Mouse (Mus musculus): Measurements from ENCODE around the gene Jag1. TPM values are rescaled to one million over a fixed set of nuclear protein-coding genes. Genes with fewer than 3 reads are reported as not detected.

Gene Jag1
- 51.2 and 53.0 TPM in 2 replicates for polyA plus RNA-seq (2016; fragmentation: Nextera tagmentation; extraction: Ambion mirVana)

DNA sequence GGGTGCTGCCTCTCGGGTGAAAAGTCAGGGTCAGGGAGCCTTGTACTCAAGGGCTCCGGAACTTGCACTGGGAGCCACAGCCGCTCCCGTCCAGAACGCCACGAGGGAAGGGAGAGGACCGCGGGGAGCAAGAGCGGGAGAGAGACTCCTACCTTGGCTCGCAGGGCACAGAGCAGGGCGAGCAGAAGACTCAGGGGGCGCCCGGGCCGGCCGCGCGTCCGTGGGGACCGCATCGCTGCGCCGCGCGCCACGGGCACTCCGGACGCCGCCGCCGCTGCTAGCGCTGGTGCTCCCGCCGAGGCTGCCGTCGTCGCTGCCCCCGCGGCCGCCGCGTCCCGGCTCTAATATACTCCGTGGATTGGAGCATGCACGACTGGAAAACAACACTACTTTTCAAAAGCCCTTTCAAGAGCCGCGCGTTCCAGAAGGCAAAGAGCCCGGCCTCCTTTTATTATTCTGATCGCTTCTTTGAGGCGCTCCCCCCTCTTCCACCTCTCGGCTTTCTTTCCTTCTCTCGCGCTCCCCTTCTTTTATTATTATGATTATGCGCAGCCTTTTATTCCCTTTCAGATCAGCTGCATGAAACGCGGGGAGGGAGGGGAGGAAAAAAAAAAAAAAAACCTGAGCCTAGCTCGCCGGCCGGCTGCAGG, at the start of gene Jag1:
TSS of gene Jag1 (minus strand) at position 620 of the 650 bp plus-strand sequence.
- WGBS: under 1% methylated on average over 59 of the region's 59 CpGs

DNA sequence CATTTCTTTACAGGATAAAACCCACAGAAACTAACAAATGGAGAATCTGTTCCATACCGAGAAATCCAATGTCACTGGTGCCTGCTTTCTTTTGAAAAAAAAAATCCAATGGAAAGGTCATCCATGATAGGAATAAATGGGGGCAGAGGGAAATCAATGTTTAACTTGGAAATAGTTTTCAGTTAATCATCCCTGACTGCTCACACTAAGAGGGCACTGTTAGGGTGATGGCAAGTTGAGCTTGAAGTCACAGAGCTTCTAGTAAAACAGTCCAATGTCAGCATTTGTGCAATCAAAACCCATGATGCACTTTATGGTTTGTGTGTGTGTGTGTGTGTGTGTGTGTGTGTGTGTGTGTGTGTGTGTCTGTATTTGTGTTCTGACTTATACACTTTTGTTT, 39.6 kb upstream of the Jag1 start:
- 77% methylated on average over 1 of the region's 1 CpGs for WGBS
- peaks cover 12% of the 10 kb centered on the region for H3K4me1 ChIP-seq
- no peak for ATAC-seq (ENCODE audit: low FRiP score, low read depth)
- no peaks in the 10 kb centered on the region for H3K36me3 ChIP-seq
- H3K27ac ChIP-seq (replicated peaks): no peak overlapping the region
- H3K4me3 ChIP-seq: no peak overlapping the region
- H3K9me3 ChIP-seq: no peaks in the 10 kb centered on the region
- H3K4me2 ChIP-seq (replicated peaks): no peak overlapping the region
- H3K27me3 ChIP-seq: 0 out of 2 replicates have a peak, but pooled peaks cover 3% of the 10 kb centered on the region
- no peak overlapping the region for H3K9ac ChIP-seq (replicated peaks)

More for the DNA sequence above, at the start of gene Jag1:
- no peaks in the 10 kb centered on the region for H3K36me3 ChIP-seq
- ATAC-seq (ENCODE audit: low FRiP score, low read depth): peak; percentile 67
- peak within 1 kb of the TSS; percentile 77 for H3K4me2 ChIP-seq (replicated peaks)
- peak within 1 kb of the TSS; percentile 70 for H3K9ac ChIP-seq (replicated peaks)
- peak within 1 kb of the TSS; percentile 92 for H3K27ac ChIP-seq (replicated peaks)
- peaks cover 54% of the 10 kb centered on the region for H3K4me1 ChIP-seq
- H3K9me3 ChIP-seq: no peaks in the 10 kb centered on the region
- peaks cover 15% of the 10 kb centered on the region for H3K27me3 ChIP-seq
- peak within 1 kb of the TSS; percentile 74 for H3K4me3 ChIP-seq

DNA sequence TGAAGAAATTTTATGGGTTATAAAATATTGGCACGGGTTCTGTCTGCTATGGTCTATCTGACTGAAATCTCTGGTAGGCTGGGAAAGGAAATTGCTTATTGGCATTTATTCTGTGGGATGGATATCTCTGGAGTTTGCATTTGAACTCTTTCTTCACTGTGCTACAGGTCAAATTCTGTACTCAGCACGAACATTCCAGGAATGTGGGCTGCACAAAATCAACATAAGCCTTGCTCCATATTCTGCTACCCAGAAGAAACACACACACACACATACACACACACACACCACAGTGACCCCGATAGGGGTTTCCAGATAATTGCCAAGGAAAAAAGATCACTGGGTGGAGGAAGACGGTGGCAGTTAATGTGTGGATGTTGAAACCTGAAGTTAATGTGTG, 37.4 kb upstream of the Jag1 start:
- no peaks in the 10 kb centered on the region for H3K9me3 ChIP-seq
- H3K9ac ChIP-seq (replicated peaks): no peak overlapping the region
- peaks cover 6% of the 10 kb centered on the region; the same call in 1 of the 2 replicates for H3K27me3 ChIP-seq
- H3K4me2 ChIP-seq (replicated peaks): no peak overlapping the region
- ATAC-seq (ENCODE audit: low FRiP score, low read depth): no peak
- H3K4me1 ChIP-seq: peaks cover 12% of the 10 kb centered on the region
- no peaks in the 10 kb centered on the region for H3K36me3 ChIP-seq
- no peak overlapping the region for H3K27ac ChIP-seq (replicated peaks)
- no peak overlapping the region for H3K4me3 ChIP-seq
- WGBS: 41% methylated on average over 4 of the region's 4 CpGs

DNA sequence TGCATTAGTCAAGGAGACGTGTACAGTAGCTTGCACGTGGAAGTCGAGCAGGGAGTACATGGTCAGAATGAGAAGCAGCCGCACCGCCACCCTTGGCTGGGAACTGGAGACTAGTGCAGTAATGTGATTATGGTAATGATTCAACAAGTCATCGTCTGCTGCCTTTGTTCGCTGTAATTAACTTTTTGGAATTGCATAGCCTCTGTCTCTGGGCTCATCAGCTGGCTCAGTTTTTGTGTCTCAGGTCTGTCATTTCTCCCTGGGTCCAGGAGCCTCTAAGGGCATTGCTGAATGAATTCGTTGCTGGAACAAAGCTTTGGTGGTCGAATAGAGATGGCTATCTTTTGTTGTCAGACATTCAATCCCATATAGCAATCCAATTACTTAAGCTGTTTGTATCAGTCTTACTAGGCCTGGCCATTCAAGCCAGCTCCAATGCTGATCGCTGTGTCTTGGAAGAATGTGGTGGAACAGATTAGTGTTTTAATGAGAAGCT, 36.8 kb upstream of the Jag1 start:
- H3K4me3 ChIP-seq: no peak overlapping the region
- peak; percentile 98 for ATAC-seq (ENCODE audit: low FRiP score, low read depth)
- peaks cover 12% of the 10 kb centered on the region for H3K4me1 ChIP-seq
- H3K36me3 ChIP-seq: no peaks in the 10 kb centered on the region
- 11% methylated on average over 10 of the region's 10 CpGs for WGBS
- 0 out of 2 replicates have a peak overlapping the region, but pooled peaks have one; percentile 13 for H3K4me2 ChIP-seq (replicated peaks)
- H3K9ac ChIP-seq (replicated peaks): no peak overlapping the region
- peaks cover 6% of the 10 kb centered on the region; the same call in 1 of the 2 replicates for H3K27me3 ChIP-seq
- H3K27ac ChIP-seq (replicated peaks): peak overlapping the region; percentile 36; the same call in 1 of the 2 replicates
- no peaks in the 10 kb centered on the region for H3K9me3 ChIP-seq

DNA sequence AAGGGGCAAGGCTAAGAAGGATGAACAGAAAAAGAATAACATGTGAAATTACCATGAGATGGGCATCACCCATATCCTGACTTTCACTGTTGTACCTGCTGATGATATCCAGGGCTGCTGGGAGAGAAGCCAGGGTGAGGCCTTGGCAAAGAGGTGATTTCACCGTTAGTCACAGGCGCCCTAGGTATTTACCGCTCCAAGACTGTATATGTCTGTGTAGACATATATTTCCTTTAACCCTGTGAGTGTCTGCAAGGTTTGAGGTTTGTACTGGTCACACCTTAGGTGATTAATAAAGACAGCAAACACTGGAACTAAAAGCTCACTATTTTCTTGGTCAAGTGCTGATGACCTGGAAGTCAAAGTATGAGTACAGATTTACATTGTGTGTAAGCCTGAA, 34.5 kb upstream of the Jag1 start:
- no peak overlapping the region for H3K4me3 ChIP-seq
- H3K9me3 ChIP-seq: no peaks in the 10 kb centered on the region
- H3K27me3 ChIP-seq: peaks cover 6% of the 10 kb centered on the region; the same call in 1 of the 2 replicates
- no peak overlapping the region for H3K27ac ChIP-seq (replicated peaks)
- no peaks in the 10 kb centered on the region for H3K36me3 ChIP-seq
- no peak for ATAC-seq (ENCODE audit: low FRiP score, low read depth)
- H3K4me1 ChIP-seq: peaks cover 12% of the 10 kb centered on the region
- H3K9ac ChIP-seq (replicated peaks): no peak overlapping the region
- WGBS: 98% methylated on average over 3 of the region's 3 CpGs
- no peak overlapping the region for H3K4me2 ChIP-seq (replicated peaks)

DNA sequence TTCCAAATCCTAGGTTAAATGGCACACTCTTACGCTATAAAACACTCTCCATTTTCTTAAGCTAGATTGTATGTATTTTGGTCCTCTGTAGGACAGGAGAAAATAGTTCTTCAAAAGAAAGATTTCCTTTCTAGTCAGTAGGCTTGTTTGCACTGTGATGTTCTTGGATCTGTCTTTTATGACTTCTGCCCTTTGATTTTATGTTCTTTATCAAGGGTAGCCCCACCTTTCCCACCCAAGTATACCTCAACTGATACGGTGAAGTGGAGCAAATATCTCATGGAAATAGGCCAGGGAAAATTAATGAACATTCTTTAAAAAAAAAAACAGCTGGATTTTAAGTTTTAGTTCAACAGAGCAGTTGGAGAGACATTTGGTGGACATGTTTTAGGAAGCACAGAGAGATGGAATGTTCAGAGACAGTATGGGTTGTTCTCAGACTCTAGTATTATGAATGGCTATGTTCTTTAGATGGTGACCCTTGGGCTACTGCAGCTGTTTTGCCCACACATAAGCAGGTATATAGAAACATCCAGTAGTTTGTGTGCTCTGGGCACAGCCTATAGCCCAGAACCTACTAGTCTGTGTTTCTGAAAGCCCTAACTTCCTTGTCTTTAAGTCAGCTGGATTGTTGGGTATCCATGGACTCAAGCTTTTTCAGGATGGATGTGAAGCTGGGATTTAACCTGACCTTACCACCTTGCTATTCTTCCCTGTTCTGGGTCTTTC, 30.7 kb upstream of the Jag1 start:
- H3K4me1 ChIP-seq: no peaks in the 10 kb centered on the region
- no peaks in the 10 kb centered on the region for H3K36me3 ChIP-seq
- ATAC-seq (ENCODE audit: low FRiP score, low read depth): no peak
- H3K4me2 ChIP-seq (replicated peaks): no peak overlapping the region
- no peaks in the 10 kb centered on the region for H3K9me3 ChIP-seq
- H3K27me3 ChIP-seq: peaks cover 6% of the 10 kb centered on the region; the same call in 1 of the 2 replicates
- no peak overlapping the region for H3K9ac ChIP-seq (replicated peaks)
- H3K4me3 ChIP-seq: no peak overlapping the region
- no peak overlapping the region for H3K27ac ChIP-seq (replicated peaks)
- 90% methylated on average over 2 of the region's 2 CpGs for WGBS

DNA sequence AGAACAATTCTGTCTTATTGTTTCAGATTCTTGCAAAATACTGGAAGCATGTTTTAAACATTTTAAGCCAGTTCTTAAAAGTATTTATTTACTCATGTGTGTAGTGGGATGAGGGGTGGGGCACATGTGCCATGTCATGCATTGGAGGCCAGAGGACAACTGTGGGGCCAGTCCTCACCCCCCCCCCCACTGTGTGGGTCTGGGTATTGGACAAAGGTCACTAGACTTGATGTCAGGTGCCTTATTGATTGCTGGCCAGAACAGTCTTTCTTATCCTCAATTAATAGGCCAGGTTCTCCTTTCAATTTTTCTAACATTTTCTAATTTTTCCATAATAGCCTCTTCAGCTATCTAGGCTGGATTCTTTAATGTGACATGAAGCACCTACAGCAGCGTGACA, 21.6 kb upstream of the Jag1 start:
- H3K9ac ChIP-seq (replicated peaks): no peak overlapping the region
- H3K4me1 ChIP-seq: no peaks in the 10 kb centered on the region
- no peaks in the 10 kb centered on the region for H3K27me3 ChIP-seq
- no peak for ATAC-seq (ENCODE audit: low FRiP score, low read depth)
- H3K4me2 ChIP-seq (replicated peaks): no peak overlapping the region
- no peak overlapping the region for H3K4me3 ChIP-seq
- 81% methylated on average over 1 of the region's 1 CpGs for WGBS
- H3K9me3 ChIP-seq: no peaks in the 10 kb centered on the region
- H3K27ac ChIP-seq (replicated peaks): no peak overlapping the region
- no peaks in the 10 kb centered on the region for H3K36me3 ChIP-seq

DNA sequence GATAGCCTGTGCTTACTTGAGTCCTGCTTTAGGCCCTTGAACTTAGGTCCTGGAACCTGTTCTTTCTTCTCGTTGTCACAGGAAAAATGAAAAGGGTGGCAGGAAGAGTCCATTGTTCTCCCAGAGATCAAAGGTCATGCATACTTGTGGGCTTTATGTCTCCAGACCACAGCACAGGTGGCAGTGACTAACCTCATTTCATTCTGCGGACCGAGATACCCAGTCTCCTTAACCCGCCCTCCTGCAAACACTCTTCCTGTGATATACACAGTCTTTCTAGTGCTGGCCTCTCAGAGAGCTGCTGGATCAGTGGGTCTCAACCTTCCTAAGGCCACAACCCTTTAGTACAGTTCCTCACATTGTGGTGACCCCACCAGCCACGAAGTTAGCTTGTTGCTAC, 17.6 kb upstream of the Jag1 start:
- H3K4me3 ChIP-seq: no peak overlapping the region
- H3K4me1 ChIP-seq: no peaks in the 10 kb centered on the region
- no peak overlapping the region for H3K9ac ChIP-seq (replicated peaks)
- H3K4me2 ChIP-seq (replicated peaks): no peak overlapping the region
- no peaks in the 10 kb centered on the region for H3K27me3 ChIP-seq
- H3K36me3 ChIP-seq: no peaks in the 10 kb centered on the region
- WGBS: 82% methylated on average over 5 of the region's 5 CpGs
- no peak overlapping the region for H3K27ac ChIP-seq (replicated peaks)
- no peaks in the 10 kb centered on the region for H3K9me3 ChIP-seq
- no peak for ATAC-seq (ENCODE audit: low FRiP score, low read depth)

DNA sequence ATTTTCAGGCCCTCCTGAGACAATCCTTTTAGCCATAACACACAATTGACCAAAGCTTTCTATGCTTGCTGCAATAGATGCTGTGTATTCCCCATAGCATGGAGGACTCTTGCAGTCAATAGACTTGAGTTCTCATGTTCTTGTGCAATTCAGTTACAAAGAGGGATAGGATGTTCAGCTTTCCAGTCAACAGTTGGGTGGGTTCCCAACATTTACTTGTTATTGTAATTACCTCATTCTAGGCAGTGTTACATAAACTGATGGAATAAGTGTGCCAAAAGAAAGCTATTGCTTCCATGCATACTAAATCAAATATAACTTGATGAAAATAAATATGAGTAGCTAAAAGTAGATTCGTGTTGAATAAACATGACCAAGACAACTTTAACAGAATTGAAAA, 8.4 kb upstream of the Jag1 start:
- Histone ChIP-seq H3K4me1 (no peaks in the 10 kb centered on the region), H3K4me2 (replicated peaks) (no peak overlapping the region), H3K9me3 (peaks cover 3% of the 10 kb centered on the region; the same call in 1 of the 2 replicates), H3K4me3 (no peak overlapping the region), H3K27me3 (no peaks in the 10 kb centered on the region), H3K9ac (replicated peaks) (no peak overlapping the region), H3K27ac (replicated peaks) (no peak overlapping the region), H3K36me3 (no peaks in the 10 kb centered on the region)
- no peak for ATAC-seq (ENCODE audit: low FRiP score, low read depth)
- 84% methylated on average over 1 of the region's 1 CpGs for WGBS

DNA sequence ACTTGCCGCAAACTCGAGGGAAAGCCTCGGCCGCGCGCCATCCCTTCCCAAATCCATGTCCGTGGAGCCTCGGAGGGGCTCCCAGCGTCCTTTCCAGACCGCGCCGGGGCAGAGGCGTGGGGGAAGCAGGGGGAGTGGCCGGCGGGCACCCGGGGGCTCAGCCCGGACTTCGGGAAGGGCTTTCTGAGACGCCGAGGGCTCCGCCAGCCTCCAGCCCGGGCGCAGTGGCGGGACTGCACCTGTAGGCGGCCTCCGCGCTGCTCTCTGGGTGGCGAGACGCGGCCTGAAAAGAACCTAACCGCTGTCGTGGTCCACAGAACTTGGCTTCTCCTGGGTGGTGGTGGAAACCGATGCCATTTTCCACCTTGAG, 862 bp upstream of the Jag1 start:
- peak; percentile 60 for ATAC-seq (ENCODE audit: low FRiP score, low read depth)
- H3K27me3 ChIP-seq: peaks cover 8% of the 10 kb centered on the region
- peak overlapping the region; percentile 68 for H3K9ac ChIP-seq (replicated peaks)
- H3K9me3 ChIP-seq: no peaks in the 10 kb centered on the region
- H3K4me1 ChIP-seq: peaks cover 43% of the 10 kb centered on the region
- H3K4me3 ChIP-seq: peak overlapping the region; percentile 74
- under 1% methylated on average over 33 of the region's 33 CpGs for WGBS
- H3K27ac ChIP-seq (replicated peaks): peak overlapping the region; percentile 92
- H3K4me2 ChIP-seq (replicated peaks): peak overlapping the region; percentile 77
- no peaks in the 10 kb centered on the region for H3K36me3 ChIP-seq

DNA sequence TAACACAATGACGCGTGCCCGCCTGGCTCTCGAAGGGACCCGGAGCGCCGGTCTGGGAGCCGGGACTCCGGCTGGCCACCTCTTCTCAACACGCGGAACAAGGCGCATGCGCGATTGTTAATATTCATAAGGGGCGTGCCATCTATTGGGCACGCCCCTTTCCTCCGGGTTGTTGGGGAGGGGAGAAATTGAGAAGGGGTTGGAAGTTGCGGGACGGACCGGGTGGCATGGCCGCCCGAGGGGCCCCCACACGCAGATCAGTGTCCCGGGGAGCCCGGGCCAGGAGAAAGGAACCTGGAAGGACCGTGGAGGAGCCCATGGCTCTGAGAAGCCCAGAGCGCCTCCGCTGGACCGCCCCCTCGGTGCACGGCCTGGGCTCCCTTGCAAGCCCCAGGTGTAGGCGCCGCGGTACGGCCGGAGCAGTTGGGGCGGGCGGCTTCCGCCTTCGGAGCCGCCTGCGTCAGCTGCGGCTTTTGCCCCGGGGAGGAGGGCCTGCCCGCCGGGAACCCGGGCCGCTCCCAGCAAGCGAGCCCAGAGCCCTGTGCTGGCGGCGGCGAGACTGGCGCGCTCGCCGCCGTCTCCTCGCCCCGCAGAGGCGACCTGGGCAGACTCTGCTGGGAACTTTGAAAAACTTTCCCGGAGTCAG, 354 bp upstream of the Jag1 start:
- H3K36me3 ChIP-seq: no peaks in the 10 kb centered on the region
- no peaks in the 10 kb centered on the region for H3K9me3 ChIP-seq
- WGBS: 0% methylated on average over 55 of the region's 61 CpGs
- peaks cover 48% of the 10 kb centered on the region for H3K4me1 ChIP-seq
- H3K27ac ChIP-seq (replicated peaks): peak overlapping the region; percentile 92
- H3K4me3 ChIP-seq: peak overlapping the region; percentile 74
- peaks cover 9% of the 10 kb centered on the region for H3K27me3 ChIP-seq
- H3K9ac ChIP-seq (replicated peaks): peak overlapping the region; percentile 70
- ATAC-seq (ENCODE audit: low FRiP score, low read depth): peak; percentile 81
- H3K4me2 ChIP-seq (replicated peaks): peak overlapping the region; percentile 77

Data from midbrain, embryonic 12.5 days (tissue).